Mouse (Mus musculus) forebrain, embryonic 15.5 days (tissue): ENCODE data around the gene Chd9. TPM values are rescaled to one million over a fixed set of nuclear protein-coding genes. Genes with fewer than 3 reads are reported as not detected.

ENCODE experiments used
- ATAC-seq: fragments of 200-750 bp; cut with Nextera tagmentation; replicated peaks from 2 replicates; pipeline ENCODE4 v1.8.0; 2017; ENCODE audit warnings: mild to moderate bottlenecking, moderate TSS enrichment, moderate library complexity
- H3K27ac ChIP-seq: fragments of 300-500 bp; sonication (generic); replicated peaks from 2 replicates; pipeline ENCODE4 v1.5.1; 2015; ENCODE audit warnings: mild to moderate bottlenecking, inconsistent platforms
- H3K27me3 ChIP-seq: fragments of 300-500 bp; sonication (generic); 2 replicates; pipeline ENCODE4 v1.6.1; 2015; ENCODE audit warnings: inconsistent platforms
- H3K36me3 ChIP-seq: fragments of 300-500 bp; sonication (generic); 2 replicates; pipeline ENCODE4 v1.6.1; 2015; ENCODE audit warnings: mild to moderate bottlenecking, inconsistent platforms
- H3K4me1 ChIP-seq: fragments of 300-500 bp; sonication (generic); 2 replicates; pipeline ENCODE4 v1.6.1; 2015; ENCODE audit warnings: inconsistent platforms
- H3K4me2 ChIP-seq: fragments of 300-500 bp; sonication (generic); replicated peaks from 2 replicates; pipeline ENCODE4 v1.6.1; 2015; ENCODE audit warnings: mild to moderate bottlenecking, inconsistent platforms
- H3K4me3 ChIP-seq: fragments of 300-500 bp; sonication (generic); 2 replicates; pipeline ENCODE4 v1.5.1; 2015; ENCODE audit warnings: mild to moderate bottlenecking, inconsistent platforms
- H3K9ac ChIP-seq: fragments of 300-500 bp; sonication (generic); replicated peaks from 2 replicates; pipeline ENCODE4 v1.6.1; 2015; ENCODE audit warnings: mild to moderate bottlenecking, inconsistent platforms
- H3K9me3 ChIP-seq: fragments of 300-500 bp; sonication (generic); 2 replicates; pipeline ENCODE4 v1.6.1; 2016; ENCODE audit warnings: inconsistent platforms
- WGBS: fragments of 180-500 bp; shearing (Covaris S2); methylation state at CpG from one replicate; pipeline ENCODE4 v1.1.7; 2015; ENCODE audit warnings: mixed read lengths; 5-methylcytosine and 5-hydroxymethylcytosine counted together
- polyA plus RNA-seq: library from polyadenylated mRNA; unstranded; fragments of >200 nt; fragmentation: Nextera tagmentation; extraction: Ambion mirVana; gene quantifications from 2 replicates; pipeline ENCODE4 v1.2.1, GENCODE M21; 2015

Gene Chd9
- polyA plus RNA-seq, 1 experiment from 2014 or later = 91.0 TPM

DNA sequence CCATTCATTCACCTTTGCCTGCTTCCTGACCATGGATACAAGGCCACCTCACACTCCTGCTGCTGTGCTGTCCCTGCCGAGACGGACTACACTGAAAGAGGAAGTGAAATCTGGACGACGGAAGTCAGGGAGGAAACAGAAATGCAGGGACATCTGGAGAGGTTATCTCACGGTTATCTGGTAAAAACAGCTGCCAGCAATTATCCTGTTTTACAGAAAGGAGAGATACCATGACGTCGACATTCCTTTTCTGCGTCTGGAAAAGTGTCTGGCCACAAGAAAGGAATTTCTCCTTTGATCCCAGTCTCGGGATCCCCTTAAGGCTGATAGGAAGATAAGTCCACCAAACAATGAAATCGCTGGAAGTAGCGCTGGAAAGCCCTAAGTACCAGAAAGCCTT is 5.7 kb upstream of the Chd9 start:
- no peak for ATAC-seq
- Histone ChIP-seq H3K9me3 (no peaks in the 10 kb centered on the region), H3K27ac (no peak overlapping the region), H3K4me1 (no peaks in the 10 kb centered on the region), H3K27me3 (no peaks in the 10 kb centered on the region), H3K4me2 (no peak overlapping the region), H3K4me3 (no peak overlapping the region), H3K36me3 (no peaks in the 10 kb centered on the region), H3K9ac (no peak overlapping the region)
- WGBS = 66% methylated on average over 11 of the region's 11 CpGs

GRCm38 (mm10) chr8:90825459-90825871 is 2.7 kb upstream of the Chd9 start:
- WGBS = 85% methylated on average over 9 of the region's 9 CpGs
- Histone ChIP-seq H3K27me3 (no peaks in the 10 kb centered on the region), H3K4me2 (no peak overlapping the region), H3K27ac (no peak overlapping the region), H3K36me3 (no peaks in the 10 kb centered on the region), H3K9me3 (no peaks in the 10 kb centered on the region), H3K9ac (no peak overlapping the region), H3K4me1 (peaks cover 19% of the 10 kb centered on the region), H3K4me3 (no peak overlapping the region)
- ATAC-seq = no peak

GRCm38 (mm10) chr8:90828987-90829740 is 1.0 kb downstream of the Chd9 start:
- H3K9ac ChIP-seq = peak overlapping the region; percentile 56
- H3K27me3 ChIP-seq = no peaks in the 10 kb centered on the region
- H3K4me2 ChIP-seq = peak overlapping the region; percentile 88
- under 1% methylated on average over 11 of the region's 11 CpGs for WGBS
- peak overlapping the region; percentile 77 for H3K27ac ChIP-seq
- peaks cover 19% of the 10 kb centered on the region for H3K4me1 ChIP-seq
- H3K9me3 ChIP-seq = no peaks in the 10 kb centered on the region
- peak; percentile 72 for ATAC-seq
- H3K36me3 ChIP-seq = no peaks in the 10 kb centered on the region
- H3K4me3 ChIP-seq = peak overlapping the region; percentile 49

GRCm38 (mm10) chr8:90829825-90830224 is 1.7 kb downstream of the Chd9 start:
- ATAC-seq = no peak
- Histone ChIP-seq H3K36me3 (no peaks in the 10 kb centered on the region), H3K4me2 (no peak overlapping the region), H3K27ac (no peak overlapping the region), H3K4me1 (peaks cover 19% of the 10 kb centered on the region), H3K4me3 (no peak overlapping the region), H3K27me3 (no peaks in the 10 kb centered on the region), H3K9me3 (no peaks in the 10 kb centered on the region), H3K9ac (no peak overlapping the region)
- 85% methylated on average over 1 of the region's 1 CpGs for whole genome bisulfite sequencing

GRCm38 (mm10) chr8:90830980-90831379 is 2.8 kb downstream of the Chd9 start:
- no peak overlapping the region for H3K27ac ChIP-seq

GRCm38 (mm10) chr8:90832576-90833289 is 4.6 kb downstream of the Chd9 start:
- no peak overlapping the region for H3K27ac ChIP-seq
- H3K36me3 ChIP-seq = no peaks in the 10 kb centered on the region
- peaks cover 19% of the 10 kb centered on the region for H3K4me1 ChIP-seq
- ATAC-seq = no peak
- no peak overlapping the region for H3K4me3 ChIP-seq
- H3K9ac ChIP-seq = no peak overlapping the region
- 54% methylated on average over 5 of the region's 5 CpGs for WGBS
- H3K4me2 ChIP-seq = no peak overlapping the region
- no peaks in the 10 kb centered on the region for H3K27me3 ChIP-seq
- H3K9me3 ChIP-seq = no peaks in the 10 kb centered on the region

More at GRCm38 (mm10) chr8:90830980-90831379, 2.8 kb downstream of the Chd9 start:
- H3K9me3 ChIP-seq = no peaks in the 10 kb centered on the region
- peaks cover 19% of the 10 kb centered on the region for H3K4me1 ChIP-seq
- no peaks in the 10 kb centered on the region for H3K36me3 ChIP-seq
- 60% methylated on average over 8 of the region's 8 CpGs for WGBS
- no peak for ATAC-seq
- H3K9ac ChIP-seq = no peak overlapping the region
- H3K4me2 ChIP-seq = no peak overlapping the region
- H3K27me3 ChIP-seq = no peaks in the 10 kb centered on the region
- no peak overlapping the region for H3K4me3 ChIP-seq

DNA sequence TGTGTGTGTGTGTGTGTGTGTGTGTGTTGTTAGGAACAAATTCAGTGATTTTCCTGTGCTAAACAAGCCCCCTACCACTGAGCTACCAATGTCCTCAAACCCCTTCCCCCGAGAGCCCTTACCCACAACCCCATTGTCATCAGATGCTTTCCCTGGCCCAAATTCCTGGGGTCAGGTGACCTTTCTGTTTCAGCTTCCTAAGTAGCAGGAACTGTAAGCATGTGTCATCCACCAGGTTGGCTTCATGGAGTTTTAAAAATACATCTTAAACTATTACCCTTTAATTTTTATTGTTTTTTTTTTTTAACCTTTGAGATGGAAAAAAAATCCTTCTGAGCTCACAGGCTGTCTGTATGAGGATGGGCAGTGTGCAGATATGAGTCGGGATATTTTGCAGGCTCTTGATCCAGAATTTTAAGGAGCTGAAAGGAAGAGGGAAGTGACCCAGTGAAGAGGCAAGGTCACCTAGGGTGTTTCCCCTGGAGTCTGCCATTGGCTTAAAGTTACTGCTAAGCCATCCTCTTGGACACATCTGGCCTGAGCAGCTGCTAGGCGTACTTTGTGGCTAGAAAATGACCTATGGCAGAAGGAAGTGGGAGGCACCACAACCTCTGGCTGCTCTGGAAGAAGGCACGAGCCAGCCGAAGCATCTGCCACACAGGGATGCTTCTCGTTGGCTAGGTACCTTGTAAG is 5.6 kb downstream of the Chd9 start:
- H3K27me3 ChIP-seq = no peaks in the 10 kb centered on the region
- H3K36me3 ChIP-seq = no peaks in the 10 kb centered on the region
- H3K27ac ChIP-seq = no peak overlapping the region
- H3K9me3 ChIP-seq = no peaks in the 10 kb centered on the region
- H3K4me2 ChIP-seq = no peak overlapping the region
- no peak overlapping the region for H3K9ac ChIP-seq
- H3K4me3 ChIP-seq = no peak overlapping the region
- ATAC-seq = no peak
- peaks cover 11% of the 10 kb centered on the region for H3K4me1 ChIP-seq
- WGBS = 81% methylated on average over 6 of the region's 6 CpGs

DNA sequence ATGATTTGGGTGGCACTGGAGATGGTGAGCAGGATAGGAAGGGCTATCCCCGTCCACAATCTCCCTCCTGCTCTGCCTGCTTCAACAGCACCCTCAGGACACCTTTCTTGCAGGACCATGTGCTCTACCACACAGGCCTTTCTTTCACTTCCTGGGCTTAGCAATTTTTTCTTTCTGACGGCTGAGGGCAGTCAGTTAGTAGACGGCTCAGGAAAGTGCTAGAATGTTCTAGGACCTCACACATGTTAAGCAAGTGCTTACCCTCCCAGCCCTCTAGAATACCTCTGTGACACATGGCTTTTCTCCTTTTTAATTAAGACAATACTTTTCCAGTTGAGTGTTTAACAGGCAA is 6.1 kb downstream of the Chd9 start:
- Histone ChIP-seq H3K27me3 (no peaks in the 10 kb centered on the region), H3K4me3 (no peak overlapping the region), H3K27ac (no peak overlapping the region), H3K4me1 (peaks cover 6% of the 10 kb centered on the region), H3K9me3 (no peaks in the 10 kb centered on the region), H3K9ac (no peak overlapping the region), H3K4me2 (no peak overlapping the region), H3K36me3 (no peaks in the 10 kb centered on the region)
- WGBS = 77% methylated on average over 3 of the region's 3 CpGs
- ATAC-seq = no peak

DNA sequence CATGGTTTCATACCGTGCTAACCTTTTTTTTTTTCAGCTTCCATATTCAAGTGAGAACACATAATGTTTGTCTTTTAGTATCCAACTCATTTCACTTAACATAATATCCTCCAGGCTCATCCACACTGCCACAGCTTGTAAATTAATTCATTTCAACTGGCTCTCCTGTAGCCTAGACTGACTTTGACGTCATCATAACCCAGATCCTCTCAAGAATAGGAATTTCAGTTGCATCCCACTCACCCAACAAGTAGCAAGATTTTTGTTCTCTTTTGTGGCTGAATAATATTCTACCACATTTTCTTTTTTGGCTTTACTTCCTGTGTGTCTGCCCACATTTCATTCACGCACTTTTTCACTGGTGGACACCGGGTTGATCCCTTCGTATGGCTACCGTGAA is 9.3 kb downstream of the Chd9 start:
- ATAC-seq = no peak
- H3K4me2 ChIP-seq = no peak overlapping the region
- no peak overlapping the region for H3K27ac ChIP-seq
- H3K27me3 ChIP-seq = no peaks in the 10 kb centered on the region
- no peaks in the 10 kb centered on the region for H3K36me3 ChIP-seq
- WGBS = 94% methylated on average over 6 of the region's 6 CpGs
- no peak overlapping the region for H3K4me3 ChIP-seq
- no peak overlapping the region for H3K9ac ChIP-seq
- H3K4me1 ChIP-seq = no peaks in the 10 kb centered on the region
- no peaks in the 10 kb centered on the region for H3K9me3 ChIP-seq

- Histone ChIP-seq H3K36me3 (no peaks in the 10 kb centered on the region), H3K4me1 (no peaks in the 10 kb centered on the region), H3K27me3 (no peaks in the 10 kb centered on the region), H3K9me3 (no peaks in the 10 kb centered on the region), H3K27ac (no peak overlapping the region), H3K4me2 (no peak overlapping the region), H3K9ac (no peak overlapping the region), H3K4me3 (no peak overlapping the region)
- ATAC-seq = no peak
- whole genome bisulfite sequencing = 80% methylated on average over 11 of the region's 11 CpGs
Observed at GRCm38 (mm10) chr8:90839725-90840714, 11.9 kb downstream of the Chd9 start.

GRCm38 (mm10) chr8:90841321-90841720 is 13.2 kb downstream of the Chd9 start:
- H3K27ac ChIP-seq = no peak overlapping the region
- ATAC-seq = no peak

More at GRCm38 (mm10) chr8:90841321-90841720, 13.2 kb downstream of the Chd9 start:
- Histone ChIP-seq H3K27me3 (no peaks in the 10 kb centered on the region), H3K36me3 (no peaks in the 10 kb centered on the region), H3K4me1 (no peaks in the 10 kb centered on the region), H3K9ac (no peak overlapping the region), H3K4me2 (no peak overlapping the region), H3K9me3 (no peaks in the 10 kb centered on the region), H3K4me3 (no peak overlapping the region)
- 35% methylated on average over 13 of the region's 13 CpGs for WGBS
